Mouse (Mus musculus): Measurements from ENCODE around the gene Nek10.
"Not testable (repeated sequence)": the region's sequence is repeated elsewhere in the genome, so short reads cannot be mapped to it uniquely, and the experiment has no call there.

The Nek10 gene

DNA sequence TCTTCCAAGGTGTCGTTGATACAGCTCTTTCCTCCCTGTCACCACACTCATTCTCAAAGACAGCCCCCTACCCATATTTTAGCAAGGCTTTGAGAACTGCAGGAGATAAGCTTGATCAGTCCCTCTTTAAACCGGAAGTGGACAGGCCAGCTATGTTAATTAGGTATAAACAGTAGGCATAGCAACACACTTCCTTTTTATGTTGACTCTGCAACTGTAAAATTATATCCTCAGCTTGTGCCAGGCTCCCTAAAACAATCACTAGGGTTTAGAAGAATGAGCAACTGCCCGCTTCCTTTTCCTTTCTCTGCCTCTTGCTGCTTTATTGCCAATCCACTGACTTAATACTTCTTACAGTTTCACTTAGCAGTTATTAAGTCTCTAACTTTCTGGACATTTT lies 67.2 kb downstream of the Nek10 start:
- no peak for DNase-seq (ENCODE audit: low spot score in 2 of 2)

DNA sequence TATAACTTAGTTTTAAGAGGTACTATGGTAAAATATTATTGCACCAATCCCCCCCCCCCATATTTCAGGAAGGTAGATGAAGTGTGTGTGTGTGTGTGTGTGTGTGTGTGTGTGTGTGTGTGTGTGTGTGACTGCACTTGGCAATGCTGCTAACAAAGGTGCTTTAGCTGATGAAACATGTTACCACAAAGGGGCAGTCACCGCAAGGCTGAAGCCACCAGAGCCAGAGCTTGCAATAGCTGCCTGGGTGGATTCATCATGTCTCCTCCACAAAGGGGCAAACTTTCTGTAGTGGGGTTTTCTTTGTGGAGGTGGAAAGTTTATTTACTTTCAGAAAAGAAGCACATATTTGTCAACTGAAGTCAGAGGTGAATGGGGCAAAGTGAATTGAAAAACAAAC lies 67.9 kb downstream of the Nek10 start:
- DNase-seq (ENCODE audit: low spot score in 2 of 2) = no peak

DNA sequence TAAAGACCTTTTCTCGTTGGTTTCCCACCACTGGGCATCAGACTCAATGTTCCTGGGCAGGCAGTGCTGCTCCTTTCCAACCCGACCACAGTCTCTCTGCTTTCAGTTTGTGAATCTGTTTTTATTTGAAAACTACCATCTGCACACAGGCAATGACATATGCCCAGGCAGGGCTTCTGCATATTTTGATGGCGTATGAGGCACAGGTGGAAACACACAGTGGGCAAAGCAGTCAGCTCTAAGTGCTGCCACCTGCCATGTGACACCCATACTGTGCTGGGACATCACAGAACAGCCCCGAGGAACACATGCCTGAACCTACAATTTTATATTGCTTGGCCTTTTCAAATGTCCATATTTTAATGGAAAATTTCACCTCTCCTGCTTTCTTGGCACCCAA lies 68.5 kb downstream of the Nek10 start:
- no peak for DNase-seq (ENCODE audit: low spot score in 2 of 2)

DNA sequence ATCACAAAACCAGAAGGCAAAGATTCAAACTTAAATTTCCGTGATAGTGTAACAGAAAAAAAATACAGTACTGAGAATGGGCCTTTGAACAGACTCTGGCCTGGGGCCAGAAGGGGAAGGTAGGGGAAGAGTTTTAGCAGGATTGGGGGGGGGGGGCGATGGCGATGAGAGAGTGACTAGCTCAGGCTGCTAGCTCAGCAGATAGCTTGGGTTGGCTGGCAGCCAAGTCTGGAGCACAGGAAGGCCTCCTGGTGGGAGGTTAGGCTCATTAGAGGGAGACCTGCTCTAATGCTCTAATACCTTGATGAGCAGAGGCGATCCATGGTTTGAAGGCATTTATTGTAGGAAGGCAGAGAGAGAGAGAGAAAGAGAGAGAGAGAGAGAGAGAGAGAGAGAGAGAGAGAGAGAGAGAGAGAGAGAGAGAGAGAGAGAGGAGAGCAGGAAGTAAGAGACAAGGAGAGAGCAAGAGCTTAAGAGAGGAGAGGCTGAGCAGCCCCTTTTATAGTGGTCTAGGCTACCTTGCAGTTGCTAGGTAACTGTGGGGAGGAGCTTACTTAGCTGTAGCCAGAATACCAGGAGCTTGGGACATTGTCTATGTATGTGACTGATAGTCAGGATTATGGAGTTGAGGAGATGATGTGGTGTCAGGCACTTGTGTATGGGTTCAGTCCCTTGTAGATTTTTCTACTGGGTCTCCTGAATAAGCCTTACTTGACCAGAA lies 90.9 kb downstream of the Nek10 start:
- no peak for DNase-seq (ENCODE audit: low spot score in 2 of 2)

DNA sequence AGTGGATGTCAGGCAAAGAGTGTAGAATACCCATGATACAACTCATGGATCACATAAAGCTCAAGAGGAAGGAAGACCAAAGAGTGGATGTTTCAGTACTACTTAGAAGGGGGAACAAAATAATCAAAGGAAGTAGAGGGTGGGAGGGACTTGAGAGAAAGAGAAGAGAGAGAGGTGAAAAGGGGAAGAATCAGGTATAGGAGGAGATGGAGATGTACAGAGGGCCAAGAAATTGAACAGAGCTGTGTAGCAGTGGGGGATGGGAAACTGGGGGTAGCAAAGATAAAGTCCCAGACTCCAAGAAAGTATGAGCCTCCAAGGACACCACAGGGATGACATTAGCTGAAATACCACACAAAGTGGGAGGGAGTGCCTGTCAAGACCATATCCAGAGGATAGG lies 91.6 kb downstream of the Nek10 start:
- no peak for DNase-seq (ENCODE audit: low spot score in 2 of 2)

DNA sequence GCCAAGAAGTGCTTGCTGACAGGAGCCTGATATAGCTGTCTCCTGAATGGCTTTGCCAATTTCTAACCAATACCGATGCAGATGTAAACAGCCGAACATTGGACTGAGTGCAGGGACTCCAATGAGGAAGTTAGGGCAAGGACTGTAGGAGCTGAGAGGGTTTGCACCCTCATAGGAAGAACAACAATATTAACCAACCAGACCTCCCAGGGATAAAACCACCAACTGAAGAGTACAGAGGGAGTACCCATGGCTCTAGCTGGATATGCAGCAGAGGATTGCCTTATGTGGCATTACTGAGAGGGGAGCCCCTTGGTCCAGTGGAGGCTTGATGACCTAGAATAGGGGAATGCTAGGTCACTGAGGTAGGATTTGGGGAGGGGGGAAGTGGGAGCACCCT lies 92.1 kb downstream of the Nek10 start:
- no peak for DNase-seq (ENCODE audit: low spot score in 2 of 2)

DNA sequence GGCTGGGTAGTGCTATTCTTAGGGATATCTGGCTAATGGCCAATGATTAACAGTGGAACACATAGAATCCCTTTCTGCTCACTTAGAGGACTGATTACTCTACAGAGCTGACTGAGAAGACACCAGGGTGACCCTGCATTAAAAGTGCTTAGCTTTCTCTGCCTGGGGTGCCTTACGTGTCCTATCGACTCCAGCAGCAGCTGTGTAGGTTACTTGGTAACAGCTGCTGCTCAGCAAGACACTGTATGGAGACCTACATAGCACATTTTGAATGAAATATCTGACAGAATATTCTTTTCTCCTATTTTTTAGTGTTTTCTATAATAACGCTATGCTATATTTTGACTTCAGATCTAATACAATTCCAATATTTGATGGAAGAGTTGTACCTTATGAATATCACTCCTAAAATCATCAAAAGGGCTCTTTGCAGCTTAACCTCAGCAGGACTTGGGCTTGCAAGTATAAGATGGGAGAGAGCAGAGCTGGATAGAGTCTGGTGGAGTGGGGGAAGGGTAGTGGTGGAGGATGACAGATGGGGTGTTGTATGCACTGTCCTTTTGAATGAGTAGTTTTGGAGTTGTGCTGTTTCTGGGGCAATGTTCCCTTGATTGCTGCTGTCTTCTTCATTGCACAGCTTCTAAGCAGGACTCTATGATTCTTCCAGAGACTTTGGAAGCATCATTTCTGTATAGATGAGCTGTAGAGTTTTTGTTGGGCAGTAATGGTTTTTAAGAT lies 93.4 kb downstream of the Nek10 start:
- no peak for DNase-seq (ENCODE audit: low spot score in 2 of 2)

DNA sequence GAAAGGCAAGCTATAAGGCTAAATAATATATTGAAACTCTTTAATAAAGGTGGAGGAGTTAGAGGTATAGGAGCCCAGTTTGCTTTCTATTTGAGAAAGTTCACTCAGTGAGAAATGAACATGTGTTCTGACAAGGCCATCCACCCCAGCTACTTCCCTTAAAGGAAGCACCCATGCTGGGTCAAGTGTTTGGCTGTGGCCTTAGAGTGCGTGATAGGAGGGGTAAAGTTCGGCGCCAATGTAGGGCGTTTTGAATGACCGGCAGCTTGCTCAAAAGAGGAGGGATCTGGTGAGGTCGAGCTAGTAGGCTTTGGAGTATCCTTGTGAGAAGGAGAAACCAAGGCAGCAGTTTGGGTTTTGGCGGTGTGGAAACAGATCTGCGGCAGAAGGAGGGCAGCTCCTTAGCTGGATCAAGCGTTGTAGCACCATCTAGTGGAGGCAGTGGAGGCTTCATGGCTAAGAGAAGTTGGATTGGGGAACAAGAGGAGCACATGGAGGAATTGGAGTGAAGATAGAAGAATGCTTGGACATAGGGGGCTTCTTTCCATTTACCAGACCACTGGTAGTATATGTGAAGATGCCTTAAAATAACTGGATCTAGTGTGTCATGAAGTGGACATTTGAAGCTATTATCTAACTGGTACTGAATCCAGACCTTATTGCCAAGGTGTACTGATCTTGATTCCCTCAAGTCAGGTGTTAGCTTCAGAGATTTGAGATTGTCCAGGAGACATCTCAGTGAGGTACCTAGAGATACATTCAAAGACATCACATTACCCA lies 101.7 kb downstream of the Nek10 start:
- peak; percentile 35 to 48 for DNase-seq (ENCODE audit: low spot score in 2 of 2)

DNA sequence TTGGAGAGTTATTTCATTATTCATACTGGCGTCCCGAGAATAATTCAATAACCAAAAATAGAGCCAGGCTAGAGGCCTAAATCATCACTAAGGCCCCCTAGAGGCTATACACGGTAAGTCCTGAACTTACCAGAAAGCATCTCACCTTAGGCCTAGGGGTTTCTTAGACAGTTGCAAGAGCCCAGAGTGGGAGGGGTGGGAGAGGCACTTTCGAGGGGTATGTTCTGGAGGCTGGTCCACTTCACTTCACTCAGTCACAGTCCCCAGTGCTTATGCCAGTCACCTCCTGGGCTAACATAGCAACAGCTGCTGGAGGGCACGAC lies 102.3 kb downstream of the Nek10 start:
- DNase-seq (ENCODE audit: low spot score in 2 of 2) = no peak

DNA sequence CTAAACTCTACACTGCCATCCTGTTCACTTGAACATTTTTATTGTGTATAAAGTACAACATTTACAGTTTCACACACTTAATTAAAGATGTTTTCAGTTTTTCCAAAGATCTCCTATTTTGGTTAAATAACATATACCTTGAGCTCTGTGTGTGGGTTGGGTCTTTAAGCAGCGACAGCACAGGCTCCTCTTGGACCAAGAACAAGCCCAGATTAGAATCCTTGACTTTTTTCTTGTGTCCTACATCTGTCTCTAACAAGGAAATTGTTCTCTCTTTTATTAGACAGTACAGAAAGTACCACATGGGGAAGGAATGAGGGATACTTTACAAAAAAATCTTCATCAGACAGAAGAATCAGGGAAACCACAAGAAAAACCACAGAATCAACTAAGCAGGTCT lies 122.4 kb downstream of the Nek10 start:
- DNase-seq (ENCODE audit: low spot score in 2 of 2) = no peak

DNA sequence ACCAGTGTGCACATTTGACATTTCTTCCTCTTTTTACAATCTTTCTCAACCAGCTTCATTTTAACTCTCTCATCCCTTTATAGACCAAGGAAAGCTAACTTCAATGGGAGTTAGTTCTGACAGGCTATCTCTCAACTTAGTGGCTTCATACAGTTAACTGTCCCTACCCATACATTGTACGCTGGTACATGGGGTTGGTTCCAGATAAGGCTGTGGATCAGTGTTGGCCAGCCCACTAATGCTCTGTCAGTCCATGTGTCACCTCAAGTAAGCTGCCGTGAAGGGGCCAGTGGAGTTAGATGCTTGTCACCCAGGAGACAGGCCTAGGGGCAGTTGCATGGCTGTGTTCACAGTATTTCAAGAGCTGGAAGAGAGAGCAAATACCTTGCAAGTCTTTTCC lies 124.3 kb downstream of the Nek10 start:
- DNase-seq (ENCODE audit: low spot score in 2 of 2) = no peak

DNA sequence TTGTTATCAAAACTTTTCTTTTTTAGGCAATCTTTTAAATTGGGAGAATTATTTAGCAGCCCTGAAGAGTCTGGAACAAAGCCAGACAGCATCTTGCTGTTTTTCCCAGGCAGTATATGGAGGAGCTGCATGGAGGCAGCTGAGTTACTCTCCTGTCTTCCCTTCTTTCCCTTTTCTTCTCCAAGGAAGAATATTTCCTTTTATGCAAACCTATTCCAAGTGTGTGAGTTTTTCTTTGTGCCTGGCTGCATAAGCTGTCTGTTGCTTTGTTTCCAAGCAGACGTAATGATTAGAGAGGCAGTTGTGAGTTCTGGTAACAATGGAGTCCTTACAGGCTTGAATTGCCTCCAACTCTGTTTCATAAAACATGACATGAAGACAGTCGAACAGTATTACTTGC lies 131.8 kb downstream of the Nek10 start:
- no peak for DNase-seq (ENCODE audit: low spot score in 2 of 2)

DNA sequence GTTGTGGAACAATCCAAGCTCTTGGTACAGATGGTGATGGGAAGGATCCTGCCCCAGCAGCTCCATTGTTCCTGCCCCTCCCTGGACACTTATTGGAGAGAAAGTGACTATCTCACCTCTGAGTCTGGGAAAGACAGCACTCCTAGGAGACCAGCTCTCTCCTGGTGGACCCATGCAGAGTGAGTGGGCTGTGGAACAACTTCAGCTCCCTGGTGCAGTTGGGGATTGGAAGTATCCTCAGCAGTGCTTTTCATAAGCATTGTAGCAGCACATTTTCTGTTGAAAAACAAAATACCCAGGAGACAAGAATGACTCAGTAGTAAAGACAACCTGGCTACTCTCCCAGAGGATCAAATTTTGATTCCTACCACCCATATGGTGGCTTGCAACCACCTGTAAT lies 142.7 kb downstream of the Nek10 start:
- no peak for DNase-seq (ENCODE audit: low spot score in 2 of 2)

DNA sequence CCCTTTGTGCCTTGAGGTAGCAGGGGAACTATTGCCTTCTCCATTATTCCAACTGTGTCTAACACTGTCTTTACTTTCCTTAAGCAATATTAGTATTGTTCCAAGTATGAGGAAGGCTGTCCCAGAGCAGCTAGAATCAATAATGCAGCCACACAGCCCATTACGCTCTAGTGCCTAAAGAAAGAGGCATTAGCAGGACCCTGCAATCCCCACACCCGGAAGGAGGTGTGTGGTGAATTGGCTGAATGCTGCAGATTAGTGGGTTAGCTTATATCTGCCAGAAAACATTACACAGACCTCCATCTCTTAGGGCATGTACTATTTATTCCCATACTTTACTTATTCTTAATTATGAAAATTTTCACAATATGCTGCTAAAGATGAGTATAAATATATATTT lies 145.8 kb downstream of the Nek10 start:
- no peak for DNase-seq (ENCODE audit: low spot score in 2 of 2)

DNA sequence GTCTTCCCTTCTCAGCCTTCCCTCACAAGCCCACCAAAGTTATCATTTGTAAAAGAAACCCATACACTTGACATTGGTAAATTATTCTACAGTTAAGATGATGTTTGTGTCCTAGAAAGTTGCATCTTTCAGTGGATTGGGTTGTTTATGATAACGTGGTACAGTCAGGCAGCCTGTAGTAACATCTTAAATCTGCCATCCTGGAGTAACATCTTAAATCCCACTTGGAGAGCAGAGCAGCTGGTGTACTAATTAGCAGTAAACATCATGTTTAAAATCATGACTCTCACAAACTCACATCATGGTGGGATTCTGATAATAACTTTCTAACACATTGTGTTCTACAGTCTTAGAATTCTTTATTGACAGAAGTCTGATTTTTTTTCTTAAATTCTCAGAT lies 148.6 kb downstream of the Nek10 start:
- no peak for DNase-seq (ENCODE audit: low spot score in 2 of 2)

DNA sequence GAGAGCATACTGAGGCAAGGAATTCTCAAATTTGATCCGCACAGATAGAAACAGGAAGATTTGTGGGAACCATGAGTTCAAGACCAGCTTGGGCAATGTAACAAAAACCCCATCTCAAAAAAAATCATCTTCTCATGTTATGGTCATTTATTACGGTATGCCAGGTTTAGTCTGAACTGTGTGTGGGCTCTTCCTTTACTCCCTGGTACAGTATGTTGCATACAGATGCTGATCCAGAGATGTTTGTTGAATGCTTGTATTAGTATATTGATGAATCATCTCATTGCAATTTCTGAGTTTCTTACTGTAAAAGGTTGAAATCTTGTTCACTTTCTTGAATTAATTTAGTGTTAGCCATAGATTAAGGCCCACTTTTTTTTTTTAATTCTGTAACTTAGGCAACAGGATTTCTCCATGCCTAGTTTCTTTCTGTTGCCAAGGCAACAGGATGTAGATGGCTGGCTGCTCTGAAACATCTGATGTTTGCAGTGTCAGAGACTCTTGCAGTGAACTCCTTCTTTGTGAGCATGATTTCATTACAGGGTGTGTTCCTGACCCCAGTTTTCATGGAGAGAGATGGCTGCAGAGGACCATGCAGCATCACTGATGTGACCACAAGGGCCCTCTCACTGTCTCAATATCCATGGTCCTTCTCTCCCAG lies 156.7 kb downstream of the Nek10 start:
- no peak for DNase-seq (ENCODE audit: low spot score in 2 of 2)

DNA sequence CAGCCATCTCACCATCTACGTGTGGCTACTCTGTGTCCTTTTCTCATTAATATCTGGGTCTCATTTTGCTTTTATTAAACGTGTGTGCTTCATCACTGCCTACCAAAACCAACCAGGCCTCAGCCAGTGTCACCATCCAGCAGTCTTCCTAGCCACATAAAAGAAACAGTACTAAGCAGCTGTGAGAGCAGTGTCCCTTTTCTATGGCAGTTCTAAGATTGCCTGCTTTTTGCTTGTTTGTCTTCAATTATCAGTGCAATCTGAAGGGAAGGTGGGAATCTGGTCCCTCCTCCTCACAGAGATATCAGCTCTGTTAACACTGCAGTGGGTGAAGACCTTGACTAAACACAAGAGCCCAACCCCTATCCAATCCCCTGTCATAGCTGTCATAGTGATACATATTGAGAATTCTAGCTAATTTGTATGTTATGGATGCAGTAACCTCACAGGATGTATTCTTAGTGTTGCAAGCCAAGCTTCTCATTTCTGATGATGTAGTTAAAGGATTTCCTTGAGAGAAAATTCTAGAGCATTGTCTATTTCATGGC lies 157.3 kb downstream of the Nek10 start:
- no peak for DNase-seq (ENCODE audit: low spot score in 2 of 2)

DNA sequence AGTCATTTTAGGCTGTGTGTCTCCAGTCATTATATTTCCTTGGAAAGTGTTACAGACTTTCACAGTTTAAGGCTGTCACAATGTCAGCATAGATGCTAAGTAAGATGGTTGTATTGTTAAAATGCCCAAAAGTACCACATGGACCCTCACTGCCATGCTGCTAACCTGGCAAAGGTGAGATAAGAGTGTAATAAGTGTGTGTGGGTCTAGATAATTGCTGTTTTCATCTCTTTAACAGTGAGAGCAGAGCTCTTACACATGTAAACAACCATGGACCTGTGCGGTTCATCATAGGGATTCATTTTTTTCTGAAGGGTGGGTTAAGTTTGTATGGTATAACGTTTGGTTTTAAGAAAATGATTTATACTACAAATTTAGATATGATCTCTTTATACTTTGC lies 167.4 kb downstream of the Nek10 start:
- DNase-seq (ENCODE audit: low spot score in 2 of 2) = no peak

DNA sequence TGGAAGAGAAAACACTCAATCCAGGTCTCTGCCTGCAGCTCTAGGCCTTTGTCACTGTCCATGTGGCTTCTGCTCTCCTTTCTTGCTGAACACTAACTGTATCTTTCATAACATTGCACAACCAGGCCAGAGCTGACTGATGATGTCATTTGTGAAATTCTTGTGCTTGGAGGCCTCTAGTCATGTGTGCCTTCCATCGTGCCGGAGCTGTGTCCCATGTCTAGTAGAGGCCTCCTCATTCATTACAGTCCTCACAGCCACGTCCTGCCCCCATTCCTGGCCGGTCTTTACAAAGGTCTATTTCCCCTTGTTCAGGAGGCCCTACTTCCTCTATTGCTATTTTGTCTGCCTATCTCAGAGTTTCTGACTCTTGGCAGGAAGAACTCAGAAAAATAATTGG lies 167.8 kb downstream of the Nek10 start:
- DNase-seq (ENCODE audit: low spot score in 2 of 2) = no peak

DNA sequence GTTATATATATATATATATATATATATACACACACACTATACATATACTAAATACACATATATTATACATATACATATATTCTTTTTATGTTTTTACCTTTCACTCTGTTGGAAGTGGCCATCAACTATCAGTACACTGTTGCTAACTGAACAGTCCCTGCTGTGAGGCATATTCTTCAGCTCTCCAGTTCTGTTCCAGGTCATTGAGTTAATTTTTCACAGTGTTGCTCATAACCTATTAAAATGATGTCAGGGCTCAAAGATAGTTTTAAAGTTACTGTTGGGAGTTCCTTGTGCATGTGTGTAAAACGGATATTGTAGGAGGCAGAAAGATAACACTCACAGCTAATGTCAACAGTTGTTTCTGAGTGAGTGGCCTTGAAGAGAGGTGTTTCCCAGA lies 170.9 kb downstream of the Nek10 start:
- no peak for DNase-seq (ENCODE audit: low spot score in 2 of 2)

DNA sequence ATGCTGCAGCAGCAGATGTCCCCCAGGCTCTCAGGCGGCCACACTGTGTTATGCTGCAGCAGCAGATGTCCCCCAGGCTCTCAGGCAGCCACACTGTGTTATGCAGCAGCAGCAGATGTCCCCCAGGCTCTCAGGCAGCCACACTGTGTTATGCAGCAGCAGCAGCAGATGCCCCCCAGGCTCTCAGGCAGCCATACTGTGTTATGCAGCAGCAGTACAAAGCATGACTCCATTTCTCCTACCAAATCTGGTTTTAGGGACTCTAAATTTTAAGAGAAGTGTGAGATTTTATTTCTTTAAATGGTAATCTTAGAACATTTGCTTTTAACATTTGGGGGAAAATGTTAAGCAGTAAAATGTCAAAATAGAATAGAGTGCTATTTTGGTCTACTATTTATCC lies 180.9 kb downstream of the Nek10 start:
- not testable (repeated sequence) for DNase-seq (ENCODE audit: low spot score in 2 of 2)

Measured in urinary bladder, adult 18-20 months (tissue).